Mouse (Mus musculus) right cerebral cortex, adult 18-20 months (tissue): ENCODE measurements around the gene Olfr31.

Experiments
- DNase-seq: peaks from one replicate; pipeline ENCODE4 v3.0.0; 2022; ENCODE audit warnings: mixed read lengths

The Olfr31 gene

GRCm38 (mm10) chr14:14322528-14322927, at the start of gene Olfr31:
Gene Olfr31 (plus strand): TSS chr14:14322828.
- DNase-seq, result no peak

GRCm38 (mm10) chr14:14294426-14294825, 28.2 kb upstream of the Olfr31 start:
- DNase-seq, result no peak

GRCm38 (mm10) chr14:14308938-14309337, 13.7 kb upstream of the Olfr31 start:
- DNase-seq, result no peak

- DNase-seq, result no peak
Observed at GRCm38 (mm10) chr14:14309416-14309815, 13.2 kb upstream of the Olfr31 start.

GRCm38 (mm10) chr14:14345113-14345871, 22.7 kb downstream of the Olfr31 start:
- peak; percentile 85 for DNase-seq

GRCm38 (mm10) chr14:14345948-14346812, 23.6 kb downstream of the Olfr31 start, which contains the start of gene Il3ra:
Gene Il3ra (plus strand): TSS chr14:14346275.
- DNase-seq, result peak; percentile 74

GRCm38 (mm10) chr14:14346813-14347100, 24.1 kb downstream of the Olfr31 start:
- peak; percentile 3 for DNase-seq

GRCm38 (mm10) chr14:14347151-14347835, 24.7 kb downstream of the Olfr31 start:
- peak; percentile 23 for DNase-seq

- peak; percentile 49 for DNase-seq
Observed at GRCm38 (mm10) chr14:14347836-14348621, 25.4 kb downstream of the Olfr31 start.

- peak; percentile 4 for DNase-seq
Observed at GRCm38 (mm10) chr14:14348674-14349401, 26.2 kb downstream of the Olfr31 start.

GRCm38 (mm10) chr14:14349485-14350262, 27.0 kb downstream of the Olfr31 start:
- DNase-seq, result peak; percentile 2

GRCm38 (mm10) chr14:14350263-14351147, 27.9 kb downstream of the Olfr31 start:
- peak; percentile 3 for DNase-seq

- DNase-seq, result no peak
Observed at GRCm38 (mm10) chr14:14351148-14351455, 28.5 kb downstream of the Olfr31 start.

- DNase-seq, result peak; percentile 7
Observed at GRCm38 (mm10) chr14:14351721-14352590, 29.3 kb downstream of the Olfr31 start.

GRCm38 (mm10) chr14:14352606-14353005, 30.0 kb downstream of the Olfr31 start:
- no peak for DNase-seq

- DNase-seq, result no peak
Observed at GRCm38 (mm10) chr14:14353081-14353732, 30.6 kb downstream of the Olfr31 start.

GRCm38 (mm10) chr14:14353740-14354510, 31.3 kb downstream of the Olfr31 start:
- DNase-seq, result no peak
